Mouse (Mus musculus): Measurements from ENCODE around the gene Wdhd1.

- TF ChIP-seq EP300 (IDR thresholded peaks at IDR 0.05; ENCODE audit: low read depth) (no peak), CTCF (IDR thresholded peaks at IDR 0.05; ENCODE audit: low read depth) (no peak)
Observed at GRCm38 (mm10) chr14:47225931-47226330, 50.7 kb downstream of the Wdhd1 start.

Data from liver, embryonic 14.5 days (tissue).